Mouse (Mus musculus): ENCODE data around the gene Ppt2. TPM values are rescaled to one million over a fixed set of nuclear protein-coding genes. Genes with fewer than 3 reads are reported as not detected.

Ppt2 gene
- polyA plus RNA-seq, 1 experiment from 2014 or later, result 24.9 TPM

GRCm38 (mm10) chr17:34624981-34625380 is 3.3 kb downstream of the Ppt2 start:
- Histone ChIP-seq H3K9me3 (ENCODE audit: low read length) (no peaks in the 10 kb centered on the region), H3K27ac (ENCODE audit: low read length) (no peak overlapping the region), H3K36me3 (ENCODE audit: insufficient read depth, low read length) (no peaks in the 10 kb centered on the region; the same call in 1 of the 2 replicates), H3K4me2 (replicated peaks; ENCODE audit: low read depth, low read length) (no peak overlapping the region), H3K4me3 (ENCODE audit: low read depth, low read length) (no peak overlapping the region), H3K27me3 (replicated peaks; ENCODE audit: insufficient read depth, low read length) (peaks cover 5% of the 10 kb centered on the region), H3K9ac (replicated peaks; ENCODE audit: low read depth) (no peak overlapping the region), H3K4me1 (ENCODE audit: insufficient read depth, low read depth, low read length) (peaks cover 21% of the 10 kb centered on the region; the same call in 1 of the 2 replicates)
- TF ChIP-seq CTCF (IDR thresholded peaks at IDR 0.05), result no peak
- TF ChIP-seq EP300 (IDR thresholded peaks at IDR 0.05), result no peak
- DNase-seq (ENCODE audit: low spot score), result no peak
- no peak for ATAC-seq
- WGBS, result 97% methylated on average over 3 of the region's 3 CpGs

- no peak overlapping the region for H3K4me2 ChIP-seq (replicated peaks; ENCODE audit: low read depth, low read length)
- DNase-seq (ENCODE audit: low spot score) (no peak), ATAC-seq (no peak)
- no peak overlapping the region for H3K4me3 ChIP-seq (ENCODE audit: low read depth, low read length)
- 80% methylated on average over 9 of the region's 9 CpGs for WGBS
- H3K27ac ChIP-seq (ENCODE audit: low read length), result no peak overlapping the region
- no peaks in the 10 kb centered on the region for H3K27me3 ChIP-seq (replicated peaks; ENCODE audit: insufficient read depth, low read length)
- peaks cover 11% of the 10 kb centered on the region; the same call in 1 of the 2 replicates for H3K4me1 ChIP-seq (ENCODE audit: insufficient read depth, low read depth, low read length)
- H3K9me3 ChIP-seq (ENCODE audit: low read length), result no peaks in the 10 kb centered on the region
- no peaks in the 10 kb centered on the region; the same call in 1 of the 2 replicates for H3K36me3 ChIP-seq (ENCODE audit: insufficient read depth, low read length)
- no peak overlapping the region for H3K9ac ChIP-seq (replicated peaks; ENCODE audit: low read depth)
- peak; percentile 49 for TF ChIP-seq CTCF (IDR thresholded peaks at IDR 0.05)
- no peak for TF ChIP-seq EP300 (IDR thresholded peaks at IDR 0.05)
Measured at GRCm38 (mm10) chr17:34623161-34623560, 5.1 kb downstream of the Ppt2 start.

- H3K27ac ChIP-seq (ENCODE audit: low read length), result no peak overlapping the region
- H3K36me3 ChIP-seq (ENCODE audit: insufficient read depth, low read length), result peaks cover 7% of the 10 kb centered on the region; the same call in 1 of the 2 replicates
- DNase-seq (ENCODE audit: low spot score), result no peak
- H3K9ac ChIP-seq (replicated peaks; ENCODE audit: low read depth), result no peak overlapping the region
- 67% methylated on average over 8 of the region's 8 CpGs for WGBS
- no peaks in the 10 kb centered on the region for H3K9me3 ChIP-seq (ENCODE audit: low read length)
- H3K4me3 ChIP-seq (ENCODE audit: low read depth, low read length), result no peak overlapping the region
- H3K27me3 ChIP-seq (replicated peaks; ENCODE audit: insufficient read depth, low read length), result no peaks in the 10 kb centered on the region
- no peak overlapping the region for H3K4me2 ChIP-seq (replicated peaks; ENCODE audit: low read depth, low read length)
- TF ChIP-seq CTCF (IDR thresholded peaks at IDR 0.05), result no peak
- TF ChIP-seq EP300 (IDR thresholded peaks at IDR 0.05), result no peak
- H3K4me1 ChIP-seq (ENCODE audit: insufficient read depth, low read depth, low read length), result no peaks in the 10 kb centered on the region
- no peak for ATAC-seq
Measured at GRCm38 (mm10) chr17:34621006-34621405, 7.3 kb downstream of the Ppt2 start.

GRCm38 (mm10) chr17:34618999-34619398 is 9.3 kb downstream of the Ppt2 start:
- TF ChIP-seq EP300 (IDR thresholded peaks at IDR 0.05) (no peak), CTCF (IDR thresholded peaks at IDR 0.05) (peak; percentile 91)
- peak; percentile 53 for ATAC-seq
- Histone ChIP-seq H3K9me3 (ENCODE audit: low read length) (no peaks in the 10 kb centered on the region), H3K4me1 (ENCODE audit: insufficient read depth, low read depth, low read length) (no peaks in the 10 kb centered on the region), H3K27ac (ENCODE audit: low read length) (no peak overlapping the region), H3K36me3 (ENCODE audit: insufficient read depth, low read length) (peaks cover 7% of the 10 kb centered on the region; the same call in 1 of the 2 replicates), H3K4me3 (ENCODE audit: low read depth, low read length) (no peak overlapping the region), H3K27me3 (replicated peaks; ENCODE audit: insufficient read depth, low read length) (no peaks in the 10 kb centered on the region), H3K9ac (replicated peaks; ENCODE audit: low read depth) (no peak overlapping the region), H3K4me2 (replicated peaks; ENCODE audit: low read depth, low read length) (no peak overlapping the region)
- DNase-seq (ENCODE audit: low spot score), result peak; percentile 76
- WGBS, result 11% methylated on average over 6 of the region's 6 CpGs

- TF ChIP-seq CTCF (IDR thresholded peaks at IDR 0.05), result no peak
- no peak for TF ChIP-seq EP300 (IDR thresholded peaks at IDR 0.05)
- ATAC-seq (no peak), DNase-seq (ENCODE audit: low spot score) (no peak)
- H3K9ac ChIP-seq (replicated peaks; ENCODE audit: low read depth), result no peak within 1 kb of the TSS
- H3K27ac ChIP-seq (ENCODE audit: low read length), result peak within 1 kb of the TSS; percentile 43; the same call in 1 of the 2 replicates
- WGBS, result 74% methylated on average over 6 of the region's 6 CpGs
- no peaks in the 10 kb centered on the region for H3K4me1 ChIP-seq (ENCODE audit: insufficient read depth, low read depth, low read length)
- H3K4me2 ChIP-seq (replicated peaks; ENCODE audit: low read depth, low read length), result no peak within 1 kb of the TSS
- H3K4me3 ChIP-seq (ENCODE audit: low read depth, low read length), result no peak within 1 kb of the TSS
- peaks cover 26% of the 10 kb centered on the region for H3K36me3 ChIP-seq (ENCODE audit: insufficient read depth, low read length)
- no peaks in the 10 kb centered on the region for H3K9me3 ChIP-seq (ENCODE audit: low read length)
- H3K27me3 ChIP-seq (replicated peaks; ENCODE audit: insufficient read depth, low read length), result no peaks in the 10 kb centered on the region
Measured at GRCm38 (mm10) chr17:34615871-34616270, 12.4 kb downstream of the Ppt2 start, which contains the start of gene Egfl8. Egfl8 (minus strand) TSS chr17:34615971.

GRCm38 (mm10) chr17:34613830-34614229 is 14.5 kb downstream of the Ppt2 start:
- DNase-seq (ENCODE audit: low spot score) (no peak), ATAC-seq (no peak)
- H3K4me1 ChIP-seq (ENCODE audit: insufficient read depth, low read depth, low read length), result 0 out of 2 replicates have a peak, but pooled peaks cover under 1% of the 10 kb centered on the region
- no peak overlapping the region for H3K4me3 ChIP-seq (ENCODE audit: low read depth, low read length)
- no peaks in the 10 kb centered on the region for H3K27me3 ChIP-seq (replicated peaks; ENCODE audit: insufficient read depth, low read length)
- no peak overlapping the region for H3K9ac ChIP-seq (replicated peaks; ENCODE audit: low read depth)
- peaks cover 26% of the 10 kb centered on the region for H3K36me3 ChIP-seq (ENCODE audit: insufficient read depth, low read length)
- H3K4me2 ChIP-seq (replicated peaks; ENCODE audit: low read depth, low read length), result no peak overlapping the region
- H3K9me3 ChIP-seq (ENCODE audit: low read length), result no peaks in the 10 kb centered on the region
- no peak overlapping the region for H3K27ac ChIP-seq (ENCODE audit: low read length)
- WGBS, result 89% methylated on average over 10 of the region's 10 CpGs
- TF ChIP-seq CTCF (IDR thresholded peaks at IDR 0.05) (no peak), EP300 (IDR thresholded peaks at IDR 0.05) (no peak)
